Mouse (Mus musculus) erythroblast, embryonic 14.5 days (primary cell): ENCODE results near the gene Syndig1.

ENCODE experiments used
- GATA1 ChIP-seq: IDR thresholded peaks from 2 replicates; pipeline ENCODE4 v1.6.1; 2012; ENCODE audit warnings: low read length, inconsistent platforms, mixed read lengths
- TAL1 ChIP-seq: IDR thresholded peaks from 3 replicates; pipeline ENCODE4 v1.6.1; 2012; ENCODE audit warnings: low read length, inconsistent platforms, mixed read lengths

DNA sequence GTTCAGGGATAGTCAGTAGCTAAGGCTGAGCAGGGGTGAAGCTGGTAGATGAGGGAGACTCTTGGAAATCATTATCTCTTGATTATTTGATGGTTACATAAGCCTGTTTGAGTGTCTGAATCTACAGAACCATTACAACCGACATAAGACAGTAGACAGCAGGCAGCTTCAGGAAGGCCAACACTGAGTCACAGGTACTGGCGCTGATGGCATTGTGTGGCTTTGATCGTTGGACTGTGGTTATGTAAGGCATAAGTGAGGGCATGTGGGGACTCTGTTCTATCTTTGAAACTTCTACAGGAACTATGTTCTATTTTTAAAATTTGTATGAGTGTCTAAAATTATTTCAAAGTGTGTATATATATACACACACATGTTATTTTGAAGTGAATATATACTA lies 88.2 kb downstream of the Syndig1 start:
- no peak for TF ChIP-seq TAL1
- no peak for TF ChIP-seq GATA1
